Mouse (Mus musculus) midbrain, embryonic 14.5 days (tissue): ENCODE results near the gene Itga5. TPM values are rescaled to one million over a fixed set of nuclear protein-coding genes. Genes with fewer than 3 reads are reported as not detected.

Experiments used
- ATAC-seq: fragments of 200-750 bp; cut with Nextera tagmentation; 2 replicates; pipeline ENCODE4 v1.8.0; 2017; ENCODE audit warnings: moderate number of reproducible peaks, moderate library complexity; ENCODE audit not compliant: low FRiP score, low TSS enrichment
- DNase-seq: peaks from one replicate; pipeline ENCODE4 v3.0.0-alpha.2; 2015
- H3K27ac ChIP-seq: fragments of 300-500 bp; sonication (generic); replicated peaks from 2 replicates; pipeline ENCODE4 v1.5.1; 2014; ENCODE audit warnings: mild to moderate bottlenecking, low read depth, low read length, moderate library complexity
- H3K27me3 ChIP-seq: fragments of 300-500 bp; sonication (generic); 2 replicates; pipeline ENCODE4 v1.6.1; 2014; ENCODE audit warnings: low read length, control low read depth, mixed read lengths; ENCODE audit not compliant: control insufficient read depth, insufficient read depth
- H3K36me3 ChIP-seq: fragments of 300-500 bp; sonication (generic); 2 replicates; pipeline ENCODE4 v1.6.1; 2014; ENCODE audit warnings: low read length, control low read depth; ENCODE audit not compliant: control insufficient read depth, insufficient read depth
- H3K4me1 ChIP-seq: fragments of 300-500 bp; sonication (generic); 2 replicates; pipeline ENCODE4 v1.6.1; 2014; ENCODE audit warnings: mild to moderate bottlenecking, antibody characterized with exemption, low read length, control low read depth; ENCODE audit not compliant: control insufficient read depth, insufficient read depth
- H3K4me2 ChIP-seq: fragments of 300-500 bp; sonication (generic); 2 replicates; pipeline ENCODE4 v1.6.1; 2014; ENCODE audit warnings: mild to moderate bottlenecking, low read length, moderate library complexity
- H3K4me3 ChIP-seq: fragments of 300-500 bp; sonication (generic); replicated peaks from 2 replicates; pipeline ENCODE4 v1.5.1; 2014; ENCODE audit warnings: low read depth, low read length
- H3K9ac ChIP-seq: fragments of 300-500 bp; sonication (generic); replicated peaks from 2 replicates; pipeline ENCODE4 v1.6.1; 2014; ENCODE audit warnings: mild to moderate bottlenecking, low read length, moderate library complexity
- H3K9me3 ChIP-seq: fragments of 300-500 bp; sonication (generic); 2 replicates; pipeline ENCODE4 v1.6.1; 2016; ENCODE audit warnings: low read length, control low read depth, mixed read lengths; ENCODE audit not compliant: control insufficient read depth
- WGBS: fragments of 180-500 bp; shearing (Covaris S2); extraction: QIAGEN DNeasy Blood & Tissue Kit; methylation state at CpG from one replicate; pipeline ENCODE4 v1.1.7; 2014; 5-methylcytosine and 5-hydroxymethylcytosine counted together
- polyA plus RNA-seq: library from polyadenylated mRNA; unstranded; fragments of >200 nt; fragmentation: Nextera tagmentation; extraction: Ambion mirVana; gene quantifications from 2 replicates; pipeline ENCODE4 v1.2.1, GENCODE M21; 2014

The Itga5 gene
- polyA plus RNA-seq, 1 experiment from 2014 or later = 6.4 TPM

GRCm38 (mm10) chr15:103300560-103300959 is 66.0 kb downstream of the Itga5 start:
- H3K27ac ChIP-seq = peak overlapping the region; percentile 98
- no peaks in the 10 kb centered on the region for H3K27me3 ChIP-seq
- WGBS = 0% methylated on average over 2 of the region's 2 CpGs
- H3K4me2 ChIP-seq = peak overlapping the region; percentile 52
- ATAC-seq (no peak), DNase-seq (no peak)
- H3K9ac ChIP-seq = peak overlapping the region; percentile 42; the same call in 1 of the 2 replicates
- no peak overlapping the region for H3K4me3 ChIP-seq
- H3K4me1 ChIP-seq = peaks cover 88% of the 10 kb centered on the region
- H3K36me3 ChIP-seq = peaks cover 4% of the 10 kb centered on the region; the same call in 1 of the 2 replicates
- H3K9me3 ChIP-seq = no peaks in the 10 kb centered on the region

- peak; percentile 66 for ATAC-seq
- Histone ChIP-seq H3K9me3 (no peaks in the 10 kb centered on the region), H3K36me3 (peaks cover 4% of the 10 kb centered on the region; the same call in 1 of the 2 replicates), H3K4me3 (peak overlapping the region; percentile 16; the same call in 1 of the 2 replicates), H3K27me3 (no peaks in the 10 kb centered on the region), H3K9ac (peak overlapping the region; percentile 42), H3K4me1 (peaks cover 87% of the 10 kb centered on the region), H3K27ac (peak overlapping the region; percentile 98), H3K4me2 (peak overlapping the region; percentile 52)
- peak; percentile 92 for DNase-seq
- under 1% methylated on average over 18 of the region's 18 CpGs for WGBS
Measured at GRCm38 (mm10) chr15:103300067-103300471, 66.5 kb downstream of the Itga5 start.

- H3K36me3 ChIP-seq = peaks cover 6% of the 10 kb centered on the region
- H3K4me1 ChIP-seq = peaks cover 85% of the 10 kb centered on the region
- no peaks in the 10 kb centered on the region for H3K27me3 ChIP-seq
- H3K4me3 ChIP-seq = peak overlapping the region; percentile 16; the same call in 1 of the 2 replicates
- H3K27ac ChIP-seq = peak overlapping the region; percentile 98
- H3K9ac ChIP-seq = peak overlapping the region; percentile 42
- WGBS = 11% methylated on average over 8 of the region's 8 CpGs
- H3K9me3 ChIP-seq = no peaks in the 10 kb centered on the region
- ATAC-seq (0 out of 2 replicates have a peak, but pooled peaks have one; percentile 3), DNase-seq (peak; percentile 68)
- H3K4me2 ChIP-seq = peak overlapping the region; percentile 52
Measured at GRCm38 (mm10) chr15:103299644-103300043, 66.9 kb downstream of the Itga5 start.

- Histone ChIP-seq H3K27me3 (no peaks in the 10 kb centered on the region), H3K27ac (peak overlapping the region; percentile 98), H3K4me3 (0 out of 2 replicates have a peak overlapping the region, but pooled peaks have one; percentile 16), H3K9ac (peak overlapping the region; percentile 42), H3K9me3 (no peaks in the 10 kb centered on the region), H3K4me1 (peaks cover 79% of the 10 kb centered on the region), H3K36me3 (peaks cover 6% of the 10 kb centered on the region), H3K4me2 (peak overlapping the region; percentile 52)
- DNase-seq (no peak), ATAC-seq (no peak)
- WGBS = 76% methylated on average over 5 of the region's 5 CpGs
Measured at GRCm38 (mm10) chr15:103298861-103299616, 67.5 kb downstream of the Itga5 start.

GRCm38 (mm10) chr15:103298026-103298425 is 68.5 kb downstream of the Itga5 start:
- DNase-seq = no peak
- no peak overlapping the region for H3K4me2 ChIP-seq
- no peak overlapping the region for H3K4me3 ChIP-seq
- WGBS = 45% methylated on average over 3 of the region's 3 CpGs
- ATAC-seq = no peak
- H3K4me1 ChIP-seq = peaks cover 69% of the 10 kb centered on the region
- 0 out of 2 replicates have a peak overlapping the region, but pooled peaks have one; percentile 13 for H3K9ac ChIP-seq
- H3K36me3 ChIP-seq = peaks cover 11% of the 10 kb centered on the region
- H3K9me3 ChIP-seq = no peaks in the 10 kb centered on the region
- peak overlapping the region; percentile 98 for H3K27ac ChIP-seq
- H3K27me3 ChIP-seq = no peaks in the 10 kb centered on the region

GRCm38 (mm10) chr15:103297313-103297712 is 69.2 kb downstream of the Itga5 start:
- 37% methylated on average over 6 of the region's 6 CpGs for WGBS
- H3K9me3 ChIP-seq = no peaks in the 10 kb centered on the region
- H3K4me1 ChIP-seq = peaks cover 62% of the 10 kb centered on the region
- ATAC-seq (no peak), DNase-seq (peak; percentile 60)
- H3K27me3 ChIP-seq = no peaks in the 10 kb centered on the region
- peaks cover 18% of the 10 kb centered on the region for H3K36me3 ChIP-seq
- H3K27ac ChIP-seq = peak overlapping the region; percentile 98
- H3K9ac ChIP-seq = no peak overlapping the region
- no peak overlapping the region for H3K4me3 ChIP-seq
- no peak overlapping the region for H3K4me2 ChIP-seq

- H3K27me3 ChIP-seq = no peaks in the 10 kb centered on the region
- DNase-seq = no peak
- no peak overlapping the region for H3K4me3 ChIP-seq
- WGBS = 10% methylated on average over 5 of the region's 5 CpGs
- no peak overlapping the region for H3K4me2 ChIP-seq
- H3K9me3 ChIP-seq = no peaks in the 10 kb centered on the region
- no peak for ATAC-seq
- peaks cover 48% of the 10 kb centered on the region for H3K4me1 ChIP-seq
- H3K9ac ChIP-seq = no peak overlapping the region
- H3K27ac ChIP-seq = peak overlapping the region; percentile 98; the same call in 1 of the 2 replicates
- H3K36me3 ChIP-seq = peaks cover 32% of the 10 kb centered on the region
Measured at GRCm38 (mm10) chr15:103295851-103296250, 70.7 kb downstream of the Itga5 start.

GRCm38 (mm10) chr15:103294649-103295048 is 71.9 kb downstream of the Itga5 start:
- no peaks in the 10 kb centered on the region for H3K9me3 ChIP-seq
- no peak overlapping the region for H3K4me3 ChIP-seq
- H3K4me1 ChIP-seq = peaks cover 40% of the 10 kb centered on the region
- WGBS = 81% methylated on average over 2 of the region's 2 CpGs
- ATAC-seq (no peak), DNase-seq (no peak)
- H3K27ac ChIP-seq = no peak overlapping the region
- H3K9ac ChIP-seq = no peak overlapping the region
- no peak overlapping the region for H3K4me2 ChIP-seq
- peaks cover 40% of the 10 kb centered on the region for H3K36me3 ChIP-seq
- H3K27me3 ChIP-seq = no peaks in the 10 kb centered on the region
